Mouse (Mus musculus): ENCODE measurements around the gene Galr2. TPM values are rescaled to one million over a fixed set of nuclear protein-coding genes. Genes with fewer than 3 reads are reported as not detected.

The Galr2 gene
- not detected for total RNA-seq (2023)

DNA sequence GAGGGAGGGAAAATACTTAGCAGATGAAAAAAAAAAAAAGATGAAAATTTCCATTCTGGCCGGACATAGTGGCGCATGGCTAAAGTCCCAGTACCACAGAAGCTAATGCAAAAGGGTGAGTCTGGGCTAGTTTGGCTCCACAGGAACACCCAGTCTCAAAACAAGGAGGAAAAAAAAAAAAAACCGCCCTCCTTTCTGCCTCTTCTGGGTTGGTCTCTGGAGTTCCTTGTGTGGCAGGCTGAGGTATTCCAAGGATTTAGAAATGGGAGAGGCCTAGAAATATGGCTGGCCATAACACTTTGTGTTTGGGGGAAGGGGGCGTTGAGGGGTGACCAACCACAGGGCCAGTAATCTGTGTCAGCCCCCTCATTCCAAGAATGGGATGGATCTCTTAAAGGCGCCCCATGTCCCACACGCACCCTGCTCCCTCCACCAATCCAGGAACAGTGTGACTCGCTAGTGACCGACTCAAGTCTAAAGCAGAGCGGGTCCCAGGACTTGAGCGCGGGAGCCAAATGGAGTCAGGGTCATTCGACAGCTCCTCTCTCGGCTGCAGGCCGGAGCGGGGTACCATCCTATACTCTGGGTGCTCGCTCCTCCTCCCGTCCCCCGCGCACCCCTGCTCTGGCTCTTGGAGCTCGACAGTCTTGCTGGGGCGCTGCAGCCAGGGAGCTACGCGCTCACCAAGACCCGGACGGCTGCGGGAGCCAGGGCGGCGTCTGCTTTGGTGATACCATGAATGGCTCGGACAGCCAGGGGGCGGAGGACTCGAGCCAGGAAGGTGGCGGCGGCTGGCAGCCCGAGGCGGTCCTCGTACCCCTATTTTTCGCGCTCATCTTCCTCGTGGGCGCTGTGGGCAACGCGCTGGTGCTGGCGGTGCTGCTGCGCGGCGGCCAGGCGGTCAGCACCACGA, at the start of gene Galr2:
Gene Galr2 (plus strand): TSS at position 189 of the 913 bp plus-strand sequence.

DNA sequence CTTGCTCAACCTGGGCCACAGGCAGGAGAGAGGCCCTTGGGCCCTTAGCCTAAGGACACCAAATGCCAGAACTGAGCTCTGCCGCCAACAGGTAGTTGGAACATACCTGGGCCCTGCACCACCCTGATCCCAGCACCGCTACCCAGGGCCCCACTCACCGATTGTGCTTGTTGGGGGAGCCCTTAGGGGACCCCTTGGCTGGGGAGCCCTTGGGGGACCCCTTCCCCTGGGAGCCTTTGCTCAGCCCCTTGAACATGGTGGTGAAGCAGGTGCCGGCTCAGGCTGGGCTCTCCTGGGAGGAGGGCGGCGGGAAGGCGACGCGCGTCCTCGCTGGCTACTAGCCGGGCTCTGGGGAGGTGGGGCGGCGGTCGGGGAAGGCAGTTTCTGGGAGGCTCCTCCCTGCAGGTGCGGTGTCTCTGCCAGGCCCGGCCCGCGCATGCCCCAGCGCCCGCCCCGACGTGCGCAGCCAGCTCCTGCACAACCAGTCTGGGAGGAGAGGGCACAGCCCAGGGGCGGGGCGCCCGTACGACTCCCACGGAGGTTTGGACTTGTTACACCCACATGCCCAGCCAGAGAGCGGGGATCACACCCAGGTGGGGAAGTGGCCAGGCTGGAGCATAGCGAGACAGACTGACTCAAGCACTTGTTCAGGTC, 42.9 kb upstream of the Galr2 start, which contains the start of gene Evpl:
Gene Evpl (minus strand): TSS at position 336 of the 654 bp plus-strand sequence.

DNA sequence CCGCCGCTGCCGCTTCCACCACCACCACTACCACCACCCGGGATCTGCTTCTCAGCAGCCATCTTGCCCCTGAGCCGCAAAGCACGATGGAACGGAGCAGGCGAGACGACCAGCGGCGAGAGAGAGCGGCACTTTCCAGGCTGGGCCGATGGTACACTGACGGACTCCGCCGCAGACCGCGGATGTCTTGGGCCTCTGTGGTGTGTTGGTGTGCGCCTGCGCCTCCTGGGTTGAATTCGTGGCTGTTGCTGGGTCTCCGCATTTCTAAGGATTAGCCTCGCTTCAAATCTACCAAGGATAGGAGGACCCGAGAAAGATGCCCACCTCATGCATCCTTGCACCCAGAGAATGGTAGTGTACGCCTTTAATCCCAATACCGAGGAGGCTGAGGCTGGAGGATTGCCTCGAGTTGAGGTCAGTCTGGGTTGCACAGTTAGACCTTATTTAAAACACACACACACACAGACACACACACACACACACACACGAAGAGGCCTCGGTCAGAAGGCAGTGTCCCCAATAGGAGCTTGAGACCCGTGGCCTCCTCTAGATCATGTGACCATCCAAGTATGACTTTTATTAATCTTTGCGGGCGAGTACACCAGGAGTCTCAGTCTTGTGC, 6.6 kb upstream of the Galr2 start, which contains the start of gene Srp68:
Gene Srp68 (minus strand): TSS at position 173 of the 622 bp plus-strand sequence.

DNA sequence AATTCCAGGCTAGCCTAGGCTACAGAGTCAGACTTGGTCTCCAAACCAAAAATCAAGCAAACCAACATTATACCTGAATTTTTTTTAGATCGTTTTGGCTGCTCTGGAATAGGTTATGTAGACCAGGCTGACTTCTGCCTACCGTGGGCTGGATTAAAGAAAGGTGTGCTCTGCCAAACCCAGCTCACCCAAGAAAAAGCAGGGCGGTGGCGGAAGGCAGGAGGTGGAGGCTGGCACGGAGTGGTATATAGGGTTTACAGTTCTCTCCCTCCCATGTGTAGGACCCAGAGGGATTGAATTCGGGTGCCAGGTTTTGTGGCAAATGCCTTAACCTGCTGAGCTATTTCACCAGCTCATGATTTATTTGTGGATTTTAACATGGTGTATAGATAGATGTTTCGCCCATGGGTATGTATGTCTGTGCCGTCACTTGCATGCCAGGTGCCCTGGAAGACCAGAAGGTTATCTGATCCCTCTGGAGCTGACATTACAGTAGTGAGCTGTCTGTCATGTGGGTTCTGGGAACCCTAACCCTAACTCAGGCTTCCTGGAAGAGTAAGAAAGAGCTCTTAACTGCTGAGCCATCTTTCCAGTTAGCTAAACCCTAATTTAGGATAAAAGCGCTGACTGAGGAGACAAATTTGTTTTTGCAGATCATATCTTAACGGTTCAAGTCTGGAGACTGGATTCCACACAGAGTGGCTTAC, 26.4 kb downstream of the Galr2 start, which contains the start of gene Exoc7:
Gene Exoc7 (minus strand): TSS at position 215 of the 707 bp plus-strand sequence.

Other genes starting within 250 kb of the Galr2 start
- gene Unc13d, start 203.0 kb upstream of the Galr2 start, total RNA-seq (2023) = 10 to 100 TPM; 87.3 to 94.0 TPM
- 100 to 1,000 TPM; 124 to 141 TPM for gene Wbp2, start 193.9 kb upstream of the Galr2 start, total RNA-seq (2023)
- under 1 TPM; 0.35 to 0.77 TPM for gene Trim47, start 153.7 kb upstream of the Galr2 start, total RNA-seq (2023)
- 1 to 10 TPM; 6.7 to 8.8 TPM for gene Trim65, start 149.8 kb upstream of the Galr2 start, total RNA-seq (2023)
- gene Mrpl38, start 142.1 kb upstream of the Galr2 start, total RNA-seq (2023) = 10 to 100 TPM; 15.6 to 17.3 TPM
- gene Fbf1, start 112.8 kb upstream of the Galr2 start, total RNA-seq (2023) = 1 to 10 TPM; 6.0 to 9.4 TPM
- 10 to 100 TPM; 24.6 to 28.1 TPM for gene Ten1, start 82.1 kb upstream of the Galr2 start, total RNA-seq (2023)
- 10 to 100 TPM; 25.9 to 28.7 TPM for gene Acox1, start 81.9 kb upstream of the Galr2 start, total RNA-seq (2023)
- gene Evpl, start 42.9 kb upstream of the Galr2 start, total RNA-seq (2023) = not detected
- 10 to 100 TPM; 36.8 to 39.4 TPM for gene Srp68, start 6.7 kb upstream of the Galr2 start, total RNA-seq (2023)
- gene Exoc7, start 26.3 kb downstream of the Galr2 start, total RNA-seq (2023) = 10 to 100 TPM; 37.1 to 42.5 TPM
- under 1 TPM in 1 of 2 experiments, not detected in 1; 0.22 TPM for gene Foxj1, start 54.5 kb downstream of the Galr2 start, total RNA-seq (2023)
- 1 to 10 TPM; 3.0 to 4.9 TPM for gene Rnf157, start 132.1 kb downstream of the Galr2 start, total RNA-seq (2023)
- gene Ubald2, start 153.2 kb downstream of the Galr2 start, total RNA-seq (2023) = 10 to 100 TPM; 69.9 to 86.6 TPM
- under 1 TPM in 1 of 2 experiments, not detected in 1; 0.15 TPM for gene Qrich2, start 185.3 kb downstream of the Galr2 start, total RNA-seq (2023)
- 10 to 100 TPM; 32.5 to 33.0 TPM for gene Prpsap1, start 213.3 kb downstream of the Galr2 start, total RNA-seq (2023)
- 10 to 100 TPM in 1 of 2 experiments, 1 to 10 TPM in 1; 7.0 to 13.9 TPM for gene Sphk1, start 250.0 kb downstream of the Galr2 start, total RNA-seq (2023)

Measured in neutrophil, adult 83 days (primary cell).